Mouse (Mus musculus) heart, embryonic 10.5 days (tissue): Measurements from ENCODE around the gene Car11. TPM values are rescaled to one million over a fixed set of nuclear protein-coding genes. Genes with fewer than 3 reads are reported as not detected.

ENCODE experiments used
- DNase-seq: peaks from one replicate; pipeline ENCODE4 v3.0.0-alpha.2; 2017; ENCODE audit warnings: low spot score
- H3K27ac ChIP-seq: fragments of 300-500 bp; sonication (generic); 2 replicates; pipeline ENCODE4 v1.5.1; 2016; ENCODE audit warnings: mild to moderate bottlenecking
- H3K27me3 ChIP-seq: fragments of 300-500 bp; sonication (generic); 2 replicates; pipeline ENCODE4 v1.6.1; 2016; ENCODE audit warnings: mild to moderate bottlenecking; ENCODE audit not compliant: poor library complexity, insufficient read depth, severe bottlenecking
- H3K36me3 ChIP-seq: fragments of 300-500 bp; sonication (generic); 2 replicates; pipeline ENCODE4 v1.6.1; 2016; ENCODE audit warnings: mild to moderate bottlenecking, moderate library complexity
- H3K4me1 ChIP-seq: fragments of 300-500 bp; sonication (generic); 2 replicates; pipeline ENCODE4 v1.6.1; 2016; ENCODE audit warnings: mild to moderate bottlenecking
- H3K4me3 ChIP-seq: fragments of 300-500 bp; sonication (generic); 2 replicates; pipeline ENCODE4 v1.5.1; 2016; ENCODE audit warnings: mild to moderate bottlenecking, moderate library complexity
- H3K9me3 ChIP-seq: fragments of 300-500 bp; sonication (generic); 2 replicates; pipeline ENCODE4 v1.6.1; 2016; ENCODE audit warnings: mild to moderate bottlenecking, moderate library complexity
- WGBS: fragments of 180-500 bp; shearing (Covaris S2); methylation state at CpG from one replicate; pipeline ENCODE4 v1.1.7; 2016; 5-methylcytosine and 5-hydroxymethylcytosine counted together
- polyA plus RNA-seq: library from polyadenylated mRNA; unstranded; fragments of >200 nt; fragmentation: Nextera tagmentation; extraction: Ambion mirVana; gene quantifications from 2 replicates; pipeline ENCODE4 v1.2.1, GENCODE M21; 2016

Gene Car11
- polyA plus RNA-seq, 1 experiment from 2014 or later = 3.1 TPM

DNA sequence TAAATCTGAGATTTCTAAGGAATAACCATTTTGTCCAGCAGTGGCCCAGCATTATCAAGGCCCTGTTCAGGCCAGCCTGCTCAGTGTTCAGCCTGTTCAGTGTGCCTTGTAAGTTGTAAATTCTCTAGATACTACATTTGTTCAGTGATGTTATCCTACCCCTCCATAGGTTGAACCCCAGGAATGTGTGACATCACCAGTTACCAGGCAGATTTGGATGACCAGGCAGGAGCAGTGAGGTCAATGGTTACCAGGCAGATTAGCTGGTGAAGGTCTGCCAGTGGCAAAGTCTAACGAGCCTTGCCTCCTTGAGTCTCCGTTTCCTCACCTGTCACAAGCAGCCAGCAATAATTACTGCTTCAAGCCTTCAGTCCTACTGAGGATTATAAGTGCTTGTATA lies 44.7 kb downstream of the Car11 start:
- WGBS = 35% methylated on average over 2 of the region's 2 CpGs
- DNase-seq = peak; percentile 87
- H3K27me3 ChIP-seq = peaks cover 23% of the 10 kb centered on the region
- no peak overlapping the region for H3K4me3 ChIP-seq
- no peaks in the 10 kb centered on the region for H3K36me3 ChIP-seq
- peaks cover 23% of the 10 kb centered on the region for H3K4me1 ChIP-seq
- no peak overlapping the region for H3K27ac ChIP-seq
- 0 out of 2 replicates have a peak, but pooled peaks cover 2% of the 10 kb centered on the region for H3K9me3 ChIP-seq

DNA sequence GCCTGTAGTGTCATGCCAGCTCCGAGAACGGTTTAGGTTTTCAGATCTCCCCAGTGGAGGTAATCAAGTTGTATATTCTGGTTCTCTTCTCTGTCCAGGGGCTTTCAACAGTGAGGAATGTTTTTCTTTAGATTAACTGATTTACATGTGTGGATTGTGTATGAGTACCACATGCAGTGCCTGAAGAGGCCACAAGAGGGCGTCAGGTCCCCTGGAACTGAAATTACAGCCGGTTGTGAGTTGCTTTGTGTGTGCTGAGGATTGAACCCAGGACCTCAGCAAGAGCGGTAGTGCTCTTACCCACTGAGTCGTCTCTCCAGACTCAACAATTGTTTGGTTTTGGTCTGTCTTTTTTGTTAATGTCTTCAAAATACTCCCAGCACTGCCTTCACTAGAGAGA lies 46.9 kb downstream of the Car11 start:
- WGBS = 60% methylated on average over 6 of the region's 6 CpGs
- Histone ChIP-seq H3K27me3 (peaks cover 17% of the 10 kb centered on the region), H3K9me3 (0 out of 2 replicates have a peak, but pooled peaks cover 2% of the 10 kb centered on the region), H3K36me3 (no peaks in the 10 kb centered on the region), H3K27ac (no peak overlapping the region), H3K4me1 (peaks cover 28% of the 10 kb centered on the region), H3K4me3 (no peak overlapping the region)
- DNase-seq = no peak

- Histone ChIP-seq H3K4me3 (no peak overlapping the region), H3K9me3 (0 out of 2 replicates have a peak, but pooled peaks cover 2% of the 10 kb centered on the region), H3K36me3 (no peaks in the 10 kb centered on the region), H3K27ac (no peak overlapping the region), H3K4me1 (peaks cover 19% of the 10 kb centered on the region), H3K27me3 (peaks cover 8% of the 10 kb centered on the region)
- 79% methylated on average over 5 of the region's 5 CpGs for WGBS
- no peak for DNase-seq
These were observed 47.8 kb downstream of the Car11 start for GRCm38 (mm10) chr7:45747450-45747849.

- Histone ChIP-seq H3K27ac (no peak overlapping the region), H3K4me1 (peaks cover 19% of the 10 kb centered on the region), H3K4me3 (no peak overlapping the region), H3K36me3 (no peaks in the 10 kb centered on the region), H3K27me3 (peaks cover 5% of the 10 kb centered on the region; the same call in 1 of the 2 replicates), H3K9me3 (0 out of 2 replicates have a peak, but pooled peaks cover 2% of the 10 kb centered on the region)
- 69% methylated on average over 7 of the region's 7 CpGs for WGBS
- no peak for DNase-seq
These were observed 48.5 kb downstream of the Car11 start for GRCm38 (mm10) chr7:45748110-45748509.

DNA sequence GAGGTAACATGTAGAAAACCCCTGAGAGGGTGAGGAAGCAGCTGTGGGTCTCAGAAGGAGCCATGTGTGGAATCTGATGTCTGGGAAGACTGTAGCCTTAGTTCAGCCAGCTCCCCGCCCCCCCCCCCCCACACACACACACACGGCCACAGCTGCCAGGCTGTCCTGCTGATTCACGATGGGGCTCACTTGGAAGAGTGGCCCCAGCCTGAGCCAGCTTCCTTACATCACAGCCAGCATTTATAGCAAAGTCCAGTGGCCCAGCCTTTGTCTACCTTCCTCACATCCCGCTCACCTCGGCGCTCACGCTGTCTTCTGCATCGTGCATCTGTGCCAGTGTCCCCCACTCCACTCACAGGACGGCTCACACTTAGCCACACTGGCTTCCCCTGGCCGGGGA lies 49.8 kb downstream of the Car11 start:
- WGBS = 37% methylated on average over 10 of the region's 10 CpGs
- H3K27me3 ChIP-seq = peaks cover 13% of the 10 kb centered on the region
- 0 out of 2 replicates have a peak, but pooled peaks cover 2% of the 10 kb centered on the region for H3K9me3 ChIP-seq
- H3K27ac ChIP-seq = 0 out of 2 replicates have a peak overlapping the region, but pooled peaks have one; percentile 22
- DNase-seq = no peak
- no peak overlapping the region for H3K4me3 ChIP-seq
- H3K4me1 ChIP-seq = peaks cover 19% of the 10 kb centered on the region
- no peaks in the 10 kb centered on the region for H3K36me3 ChIP-seq

GRCm38 (mm10) chr7:45750162-45750561 lies 50.5 kb downstream of the Car11 start:
- H3K9me3 ChIP-seq = 0 out of 2 replicates have a peak, but pooled peaks cover 2% of the 10 kb centered on the region
- 76% methylated on average over 9 of the region's 9 CpGs for WGBS
- no peak for DNase-seq
- peaks cover 19% of the 10 kb centered on the region for H3K4me1 ChIP-seq
- H3K4me3 ChIP-seq = no peak overlapping the region
- H3K36me3 ChIP-seq = no peaks in the 10 kb centered on the region
- H3K27me3 ChIP-seq = peaks cover 13% of the 10 kb centered on the region
- no peak overlapping the region for H3K27ac ChIP-seq

Other genes starting within 250 kb of the Car11 start
- gene Ftl1, start 240.0 kb upstream of the Car11 start, polyA plus RNA-seq = 4,578 and 4,939 TPM in 2 replicates
- 187 and 244 TPM in 2 replicates for gene Bax, start 232.9 kb upstream of the Car11 start, polyA plus RNA-seq
- 2.6 and 2.9 TPM in 2 replicates for gene Tulp2, start 218.0 kb upstream of the Car11 start, polyA plus RNA-seq
- not detected in 2 replicates for gene Gm45808, start 213.0 kb upstream of the Car11 start, polyA plus RNA-seq
- gene Dhdh, start 211.0 kb upstream of the Car11 start, polyA plus RNA-seq = 5.8 and 6.1 TPM in 2 replicates
- 163 and 198 TPM in 2 replicates for gene Nucb1, start 189.4 kb upstream of the Car11 start, polyA plus RNA-seq
- gene Ppp1r15a, start 173.6 kb upstream of the Car11 start, polyA plus RNA-seq = 28.2 and 31.2 TPM in 2 replicates
- gene Plekha4, start 173.5 kb upstream of the Car11 start, polyA plus RNA-seq = 0.59 and 0.64 TPM in 2 replicates
- 0.42 and 1.2 TPM in 2 replicates for gene Hsd17b14, start 144.9 kb upstream of the Car11 start, polyA plus RNA-seq
- gene Bcat2, start 129.7 kb upstream of the Car11 start, polyA plus RNA-seq = 76.7 and 80.8 TPM in 2 replicates
- not detected in 2 replicates for gene Fgf21, start 84.4 kb upstream of the Car11 start, polyA plus RNA-seq
- gene Fut1, start 82.6 kb upstream of the Car11 start, polyA plus RNA-seq = not detected in 2 replicates
- 0.25 and 0.49 TPM in 2 replicates for gene Izumo1, start 78.0 kb upstream of the Car11 start, polyA plus RNA-seq
- 17.6 and 20.5 TPM in 2 replicates for gene Rasip1, start 72.4 kb upstream of the Car11 start, polyA plus RNA-seq
- 1.9 and 2.3 TPM in 2 replicates for gene Mamstr, start 59.9 kb upstream of the Car11 start, polyA plus RNA-seq
- 1.1 and 1.3 TPM in 2 replicates for gene Fut2, start 33.4 kb upstream of the Car11 start, polyA plus RNA-seq
- gene Ntn5, start 15.8 kb upstream of the Car11 start, polyA plus RNA-seq = 0.13 and 0.14 TPM in 2 replicates
- 0.51 and 0.75 TPM in 2 replicates for gene Sec1, start 5.4 kb upstream of the Car11 start, polyA plus RNA-seq
- 2.7 and 3.2 TPM in 2 replicates for gene Dbp, start 5.2 kb downstream of the Car11 start, polyA plus RNA-seq
- 860 and 1,046 TPM in 2 replicates for gene Rpl18, start 15.6 kb downstream of the Car11 start, polyA plus RNA-seq
- 24.7 and 29.3 TPM in 2 replicates for gene Sphk2, start 18.2 kb downstream of the Car11 start, polyA plus RNA-seq
- 0.76 and 1.2 TPM in 2 replicates for gene Fam83e, start 21.4 kb downstream of the Car11 start, polyA plus RNA-seq
- not detected in 2 replicates for gene Spaca4, start 26.0 kb downstream of the Car11 start, polyA plus RNA-seq
- 0.57 and 1.8 TPM in 2 replicates for gene Lmtk3, start 83.9 kb downstream of the Car11 start, polyA plus RNA-seq
- 0.46 and 0.79 TPM in 2 replicates for gene Sult2b1, start 84.8 kb downstream of the Car11 start, polyA plus RNA-seq
- 99.1 and 124 TPM in 2 replicates for gene Cyth2, start 114.7 kb downstream of the Car11 start, polyA plus RNA-seq
- gene Kcnj14, start 124.9 kb downstream of the Car11 start, polyA plus RNA-seq = 0.90 and 1.4 TPM in 2 replicates
- gene Grwd1, start 131.1 kb downstream of the Car11 start, polyA plus RNA-seq = 69.8 and 97.9 TPM in 2 replicates
- 44.1 and 57.5 TPM in 2 replicates for gene Kdelr1, start 172.9 kb downstream of the Car11 start, polyA plus RNA-seq
- 0.10 and 0.18 TPM in 2 replicates for gene Grin2d, start 178.5 kb downstream of the Car11 start, polyA plus RNA-seq
- gene Syngr4, start 196.9 kb downstream of the Car11 start, polyA plus RNA-seq = 0.99 and 1.5 TPM in 2 replicates
- 5.8 and 6.5 TPM in 2 replicates for gene Tmem143, start 197.1 kb downstream of the Car11 start, polyA plus RNA-seq
- gene Emp3, start 221.6 kb downstream of the Car11 start, polyA plus RNA-seq = 45.0 and 46.1 TPM in 2 replicates
- 3.2 and 3.3 TPM in 2 replicates for gene Ccdc114, start 224.2 kb downstream of the Car11 start, polyA plus RNA-seq